Mouse (Mus musculus) T-helper 17 cell (primary cell): ENCODE measurements around the gene Prrt3.

Experiments
- in situ Hi-C, 2 experiments: fragments of 300-600 bp; cut with MboI, MseI; formaldehyde crosslinking; loops; 1 replicate in 1 of 2; 2 replicates in 1 of 2; pipeline ENCODE4 v1.15.1; 2025; ENCODE audit warnings: high pct_unique_total_duplicates in 2 of 2

The Prrt3 gene

GRCm38 (mm10) chr6:113492101-113492864 is 9.4 kb downstream of the Prrt3 start:
- in situ Hi-C loops, result no loop called here

- in situ Hi-C loops, result no loop called here
These were observed 12.3 kb downstream of the Prrt3 start for GRCm38 (mm10) chr6:113489410-113489809.

GRCm38 (mm10) chr6:113487125-113487576 is 14.6 kb downstream of the Prrt3 start:
- in situ Hi-C loops, result no loop called here

- in situ Hi-C loops, result no loop called here
These were observed 18.0 kb downstream of the Prrt3 start for GRCm38 (mm10) chr6:113483729-113484128.

- in situ Hi-C loops, result no loop called here
These were observed 18.6 kb downstream of the Prrt3 start, which contains the start of gene Creld1 for GRCm38 (mm10) chr6:113483100-113483615. Gene Creld1 (plus strand): TSS chr6:113483297.

GRCm38 (mm10) chr6:113482477-113483099 is 19.1 kb downstream of the Prrt3 start:
- in situ Hi-C loops, result no loop called here

- in situ Hi-C loops, result no loop called here
These were observed 21.0 kb downstream of the Prrt3 start for GRCm38 (mm10) chr6:113480555-113481373.

- in situ Hi-C loops, result no loop called here
These were observed 22.8 kb downstream of the Prrt3 start for GRCm38 (mm10) chr6:113478906-113479305.

GRCm38 (mm10) chr6:113477353-113477752 is 24.4 kb downstream of the Prrt3 start:
- in situ Hi-C loops, result no loop called here

- in situ Hi-C loops, result loop anchor here (5.0 kb wide), 2 partner anchors 51 to 599 kb away; no protein-coding TSS in a partner anchor
These were observed 28.0 kb downstream of the Prrt3 start for GRCm38 (mm10) chr6:113473715-113474114.

- in situ Hi-C loops, result loop anchor here (5.0 kb wide), 2 partner anchors 51 to 599 kb away; no protein-coding TSS in a partner anchor
These were observed 28.5 kb downstream of the Prrt3 start for GRCm38 (mm10) chr6:113473246-113473645.

- in situ Hi-C loops, result loop anchor here (5.0 kb wide), 2 partner anchors 50 to 600 kb away; no protein-coding TSS in a partner anchor
These were observed 29.7 kb downstream of the Prrt3 start for GRCm38 (mm10) chr6:113472061-113472460.

GRCm38 (mm10) chr6:113471297-113471936 is 30.3 kb downstream of the Prrt3 start, which contains the start of gene Il17rc:
Gene Il17rc (plus strand): TSS chr6:113471427.
- in situ Hi-C loops, result loop anchor here (5.0 kb wide), 2 partner anchors 49 to 601 kb away; no protein-coding TSS in a partner anchor

- in situ Hi-C loops, result no loop called here
These were observed 32.3 kb downstream of the Prrt3 start for GRCm38 (mm10) chr6:113469432-113469831.

GRCm38 (mm10) chr6:113469021-113469420 is 32.7 kb downstream of the Prrt3 start:
- in situ Hi-C loops, result no loop called here

- in situ Hi-C loops, result no loop called here
These were observed 33.2 kb downstream of the Prrt3 start for GRCm38 (mm10) chr6:113468512-113468911.

- in situ Hi-C loops, result no loop called here
These were observed 36.1 kb downstream of the Prrt3 start for GRCm38 (mm10) chr6:113465602-113466001.

- in situ Hi-C loops, result no loop called here
These were observed 37.7 kb downstream of the Prrt3 start for GRCm38 (mm10) chr6:113464040-113464439.

- in situ Hi-C loops, result no loop called here
These were observed 43.1 kb downstream of the Prrt3 start for GRCm38 (mm10) chr6:113458635-113459034.

- in situ Hi-C loops, result no loop called here
These were observed 43.7 kb downstream of the Prrt3 start, which contains the start of gene Il17re for GRCm38 (mm10) chr6:113457952-113458534. Gene Il17re (plus strand): TSS chr6:113458484.
